Mouse (Mus musculus): ENCODE data around the gene Fam49a.

- no peak for TF ChIP-seq CTCF (IDR thresholded peaks at IDR 0.05)
- no peak for TF ChIP-seq POLR2A (IDR thresholded peaks at IDR 0.05; ENCODE audit: insufficient read depth, low read depth, low read length)
Measured at GRCm38 (mm10) chr12:12314326-12314725, 52.4 kb downstream of the Fam49a start.
